Mouse (Mus musculus): Measurements from ENCODE around the gene Ceacam18.

DNA sequence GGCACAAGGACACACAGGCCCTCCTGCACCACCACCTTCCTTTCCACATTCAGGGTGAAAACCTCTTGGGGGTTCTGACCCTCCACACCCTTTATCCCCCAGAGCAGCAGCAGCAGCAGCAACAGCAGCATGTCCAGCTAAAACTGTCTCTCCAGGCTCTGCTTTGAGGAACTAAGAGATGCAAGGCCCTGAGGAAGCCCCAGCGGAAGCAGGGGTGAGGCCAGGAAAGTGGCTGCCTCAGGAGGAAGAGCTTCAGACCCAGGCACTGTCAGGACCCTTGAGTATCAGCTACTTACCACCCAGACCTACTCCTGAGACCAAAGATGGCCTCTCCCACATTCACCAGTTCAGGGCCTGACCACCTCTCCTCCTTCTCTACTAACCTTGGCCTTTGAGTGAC is 25.5 kb downstream of the Ceacam18 start, which contains the start of gene Siglece:
- TF ChIP-seq GATA1 (IDR thresholded peaks at IDR 0.05; ENCODE audit: low read length) (no peak), TAL1 (IDR thresholded peaks at IDR 0.05; ENCODE audit: low read length) (no peak)
